Mouse (Mus musculus) hindbrain, embryonic 10.5 days (tissue): Measurements from ENCODE around the gene Amigo1. TPM values are rescaled to one million over a fixed set of nuclear protein-coding genes. Genes with fewer than 3 reads are reported as not detected.

ENCODE experiments used
- DNase-seq: peaks from one replicate; pipeline ENCODE4 v3.0.0-alpha.2; 2017; ENCODE audit warnings: low spot score
- H3K27ac ChIP-seq: fragments of 300-500 bp; sonication (generic); 2 replicates; pipeline ENCODE4 v1.5.1; 2016; ENCODE audit warnings: mild to moderate bottlenecking, moderate library complexity
- H3K27me3 ChIP-seq: fragments of 300-500 bp; sonication (generic); 2 replicates; pipeline ENCODE4 v1.6.1; 2016; ENCODE audit warnings: mild to moderate bottlenecking; ENCODE audit not compliant: poor library complexity, insufficient read depth, severe bottlenecking
- H3K36me3 ChIP-seq: fragments of 300-500 bp; sonication (generic); 2 replicates; pipeline ENCODE4 v1.6.1; 2016; ENCODE audit warnings: mild to moderate bottlenecking, moderate library complexity
- H3K4me1 ChIP-seq: fragments of 300-500 bp; sonication (generic); replicated peaks from 2 replicates; pipeline ENCODE4 v1.6.1; 2016; ENCODE audit warnings: mild to moderate bottlenecking
- H3K4me3 ChIP-seq: fragments of 300-500 bp; sonication (generic); 2 replicates; pipeline ENCODE4 v1.5.1; 2016; ENCODE audit warnings: mild to moderate bottlenecking, moderate library complexity
- H3K9me3 ChIP-seq: fragments of 300-500 bp; sonication (generic); 2 replicates; pipeline ENCODE4 v1.6.1; 2016; ENCODE audit warnings: mild to moderate bottlenecking, moderate library complexity
- WGBS: fragments of 180-500 bp; shearing (Covaris S2); methylation state at CpG from one replicate; pipeline ENCODE4 v1.1.7; 2016; 5-methylcytosine and 5-hydroxymethylcytosine counted together
- polyA plus RNA-seq: library from polyadenylated mRNA; unstranded; fragments of >200 nt; fragmentation: Nextera tagmentation; extraction: Ambion mirVana; gene quantifications from 2 replicates; pipeline ENCODE4 v1.2.1, GENCODE M21; 2016

The Amigo1 gene
- polyA plus RNA-seq, 1 experiment from 2014 or later, result 5.8 TPM

DNA sequence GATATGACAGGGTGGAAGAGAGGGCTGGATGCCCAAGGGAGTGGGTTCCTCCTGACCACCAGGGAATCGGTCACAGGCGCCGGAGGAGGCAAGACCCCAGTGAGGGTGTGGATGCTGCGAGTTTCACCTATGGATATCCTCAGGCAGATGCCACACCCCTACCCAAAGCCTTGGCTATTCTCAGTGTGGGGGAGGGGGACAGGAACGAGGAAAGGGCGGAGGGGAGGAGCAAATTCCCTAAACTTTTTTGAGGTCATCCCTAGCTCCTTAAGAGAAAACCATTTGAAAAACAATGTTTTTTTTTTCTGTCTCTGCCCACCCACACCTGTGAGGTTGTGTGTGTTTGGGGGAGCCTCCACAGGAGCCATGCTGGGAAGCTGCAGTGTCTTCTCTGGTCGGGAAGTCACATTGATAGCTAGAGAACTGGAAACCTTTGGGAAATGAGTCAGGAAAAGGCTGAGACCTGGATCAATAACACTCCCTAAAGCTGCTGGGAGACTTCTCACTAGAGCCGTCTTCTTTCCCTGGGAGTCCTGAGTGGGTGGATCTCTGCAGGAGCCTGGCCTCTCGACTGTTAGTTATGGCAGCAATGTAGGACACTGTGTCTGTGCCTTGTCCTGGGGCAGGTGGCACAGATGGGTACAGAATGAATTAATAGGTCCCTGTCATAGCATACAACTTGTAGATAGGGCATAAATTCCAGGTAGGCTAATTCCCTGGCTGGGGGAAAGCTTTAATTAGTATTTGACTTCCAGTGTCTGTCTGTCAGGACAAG is 2.8 kb downstream of the Amigo1 start:
- H3K27me3 ChIP-seq, result peaks cover 35% of the 10 kb centered on the region
- no peak overlapping the region for H3K27ac ChIP-seq
- 74% methylated on average over 9 of the region's 9 CpGs for WGBS
- H3K4me3 ChIP-seq, result peak overlapping the region; percentile 23; the same call in 1 of the 2 replicates
- H3K4me1 ChIP-seq, result peaks cover 41% of the 10 kb centered on the region
- H3K36me3 ChIP-seq, result peaks cover 12% of the 10 kb centered on the region
- no peak for DNase-seq
- H3K9me3 ChIP-seq, result no peaks in the 10 kb centered on the region

DNA sequence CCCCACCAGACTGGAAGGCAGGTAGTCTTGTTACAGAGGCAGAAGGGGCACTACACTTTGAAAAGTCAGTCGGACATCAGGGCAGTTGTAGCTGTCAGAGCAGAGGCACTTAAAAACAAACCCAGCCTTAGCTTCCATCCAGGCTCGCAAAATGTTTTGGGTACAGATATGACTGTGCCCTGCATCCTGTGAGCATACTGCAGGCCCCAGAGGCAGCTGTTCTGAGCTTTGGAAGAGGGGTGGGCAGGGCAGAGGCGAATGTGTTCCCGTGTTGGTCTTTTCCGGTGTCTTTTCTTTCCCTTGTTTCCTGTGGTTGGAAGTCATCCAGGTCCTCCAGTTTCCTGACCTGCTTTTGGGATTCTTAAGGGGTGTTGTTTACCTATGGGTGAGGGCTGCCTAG is 3.8 kb downstream of the Amigo1 start:
- Histone ChIP-seq H3K36me3 (peaks cover 12% of the 10 kb centered on the region), H3K27me3 (peaks cover 25% of the 10 kb centered on the region), H3K4me3 (no peak overlapping the region), H3K9me3 (no peaks in the 10 kb centered on the region), H3K27ac (peak overlapping the region; percentile 29; the same call in 1 of the 2 replicates), H3K4me1 (peaks cover 43% of the 10 kb centered on the region)
- 78% methylated on average over 5 of the region's 5 CpGs for WGBS
- DNase-seq, result no peak

DNA sequence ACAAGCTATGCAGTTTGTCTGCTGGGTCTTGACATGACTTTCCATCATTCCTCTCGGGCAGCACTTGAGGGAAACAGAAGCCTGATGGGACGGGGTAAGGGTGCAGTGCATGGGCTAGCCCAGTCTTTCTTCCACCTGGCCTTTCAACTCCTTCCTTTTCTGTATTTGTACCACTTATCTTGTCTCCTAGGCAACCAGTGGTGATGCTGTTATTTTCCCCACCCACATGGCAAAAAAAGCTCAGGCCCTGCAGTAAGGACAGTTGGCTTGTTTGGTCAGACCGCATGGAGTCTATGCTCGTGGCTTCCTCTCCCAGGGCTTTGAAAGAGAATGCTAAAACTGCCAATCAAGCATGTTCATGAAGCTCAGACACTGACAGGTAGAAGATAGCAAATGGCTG is 7.6 kb downstream of the Amigo1 start:
- H3K36me3 ChIP-seq, result peaks cover 8% of the 10 kb centered on the region
- no peak for DNase-seq
- H3K27me3 ChIP-seq, result no peaks in the 10 kb centered on the region; the same call in 1 of the 2 replicates
- H3K27ac ChIP-seq, result no peak overlapping the region
- H3K4me1 ChIP-seq, result peaks cover 39% of the 10 kb centered on the region
- no peak overlapping the region for H3K4me3 ChIP-seq
- WGBS, result 82% methylated on average over 4 of the region's 4 CpGs
- H3K9me3 ChIP-seq, result no peaks in the 10 kb centered on the region

DNA sequence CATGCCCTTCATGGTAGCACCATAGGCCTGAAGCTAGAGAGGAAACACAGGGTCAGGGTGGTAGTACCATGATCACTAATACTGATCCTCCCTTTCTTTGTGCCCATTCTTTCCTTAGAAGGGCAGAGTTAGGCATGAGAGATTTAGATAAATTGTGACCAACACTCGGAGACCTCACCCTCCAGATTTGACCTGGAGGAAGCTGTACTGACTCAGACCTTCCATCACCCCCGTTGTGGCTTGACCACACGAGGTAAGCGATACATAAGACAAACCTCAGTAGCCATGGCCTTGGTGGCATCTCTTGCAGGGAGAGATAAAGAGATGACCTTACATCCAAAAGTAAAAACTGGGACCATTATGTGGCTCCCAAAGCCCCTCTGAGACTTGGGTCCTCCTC is 9.2 kb downstream of the Amigo1 start:
- Histone ChIP-seq H3K27ac (no peak overlapping the region), H3K36me3 (peaks cover 16% of the 10 kb centered on the region), H3K4me1 (peaks cover 44% of the 10 kb centered on the region), H3K27me3 (no peaks in the 10 kb centered on the region), H3K4me3 (no peak overlapping the region), H3K9me3 (no peaks in the 10 kb centered on the region)
- DNase-seq, result no peak
- WGBS, result 83% methylated on average over 4 of the region's 4 CpGs

DNA sequence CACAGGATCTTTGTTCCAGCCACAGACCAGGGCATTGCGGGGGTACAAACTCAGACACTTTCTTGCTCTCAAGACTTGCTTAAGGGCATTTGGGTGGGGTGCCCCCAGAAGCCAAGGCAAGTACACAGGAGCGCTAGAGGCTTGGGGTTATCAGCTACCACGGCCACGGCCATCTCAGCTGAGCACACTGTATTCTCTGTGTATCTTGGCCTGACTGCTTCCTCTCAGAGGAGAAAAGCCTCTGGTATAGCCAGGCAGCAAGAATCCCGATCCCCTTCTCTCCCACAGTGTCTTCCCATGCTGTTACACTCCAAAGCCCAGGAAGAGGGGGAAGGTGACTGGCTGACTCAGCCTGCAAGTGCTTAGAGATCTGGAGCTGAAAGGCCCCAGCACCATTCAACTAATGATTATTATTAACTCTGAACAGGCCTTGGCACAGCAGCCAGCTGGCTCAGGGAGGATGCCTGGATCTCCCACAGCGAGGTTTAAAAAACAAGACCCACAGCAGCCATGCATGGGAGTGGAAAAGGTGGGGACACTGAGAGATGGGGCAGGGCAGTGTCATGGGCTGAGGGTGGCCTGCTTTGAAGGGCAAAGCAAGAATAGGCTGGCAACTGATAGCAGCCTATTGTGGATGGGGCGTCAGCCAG is 9.9 kb downstream of the Amigo1 start:
- WGBS, result 82% methylated on average over 7 of the region's 7 CpGs
- H3K27ac ChIP-seq, result peak overlapping the region; percentile 75
- H3K4me1 ChIP-seq, result peaks cover 48% of the 10 kb centered on the region
- H3K36me3 ChIP-seq, result peaks cover 16% of the 10 kb centered on the region
- H3K4me3 ChIP-seq, result no peak overlapping the region
- no peak for DNase-seq
- H3K9me3 ChIP-seq, result no peaks in the 10 kb centered on the region
- H3K27me3 ChIP-seq, result no peaks in the 10 kb centered on the region

DNA sequence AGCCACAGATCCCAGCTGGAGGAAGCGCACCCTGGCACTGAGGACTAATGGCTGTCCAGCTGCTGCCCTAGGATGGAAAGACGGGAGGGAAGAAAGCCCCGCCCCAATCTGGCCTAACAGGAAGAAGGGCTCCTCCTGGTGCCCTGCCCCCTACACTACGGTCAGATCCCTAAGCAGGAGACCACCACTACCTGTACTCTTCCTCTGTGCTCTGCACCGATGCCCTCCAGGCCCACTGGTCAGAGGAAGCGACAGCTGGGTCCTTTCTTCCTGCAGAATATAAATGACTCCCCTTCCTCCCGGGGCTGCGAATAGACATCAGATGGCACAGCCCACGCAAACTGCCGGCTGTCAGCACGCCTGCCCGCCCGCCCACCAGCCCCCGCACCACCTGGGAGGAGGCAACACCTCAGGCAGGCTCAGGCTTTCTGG is 10.9 kb downstream of the Amigo1 start:
- H3K36me3 ChIP-seq, result peaks cover 25% of the 10 kb centered on the region
- peak; percentile 63 for DNase-seq
- H3K27me3 ChIP-seq, result no peaks in the 10 kb centered on the region
- H3K9me3 ChIP-seq, result no peaks in the 10 kb centered on the region
- H3K27ac ChIP-seq, result peak overlapping the region; percentile 75
- H3K4me3 ChIP-seq, result peak overlapping the region; percentile 32
- 25% methylated on average over 14 of the region's 14 CpGs for WGBS
- H3K4me1 ChIP-seq, result peaks cover 56% of the 10 kb centered on the region

DNA sequence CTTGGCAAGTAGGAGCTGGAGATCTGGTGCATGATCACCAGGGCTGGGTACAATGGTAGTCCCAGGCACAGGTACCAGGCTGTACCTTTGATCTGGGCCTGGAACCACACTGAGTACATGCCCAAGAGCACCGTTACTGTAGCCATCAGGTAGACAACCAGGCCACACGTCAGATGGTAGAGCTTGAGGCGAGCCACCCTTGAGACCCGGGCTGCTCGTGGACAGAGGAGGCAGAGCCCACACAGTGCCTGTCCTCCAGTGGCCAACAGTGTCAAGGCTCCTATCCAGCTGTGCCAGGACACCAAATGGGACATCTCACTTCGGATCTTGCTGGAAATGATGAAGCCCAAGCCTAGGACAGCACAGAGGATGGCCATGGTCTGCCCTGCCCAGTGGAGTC is 13.1 kb downstream of the Amigo1 start:
- Histone ChIP-seq H3K4me1 (peaks cover 70% of the 10 kb centered on the region), H3K36me3 (peaks cover 45% of the 10 kb centered on the region), H3K27me3 (no peaks in the 10 kb centered on the region), H3K9me3 (no peaks in the 10 kb centered on the region), H3K4me3 (no peak overlapping the region), H3K27ac (0 out of 2 replicates have a peak overlapping the region, but pooled peaks have one; percentile 93)
- DNase-seq, result no peak
- 93% methylated on average over 6 of the region's 6 CpGs for WGBS

DNA sequence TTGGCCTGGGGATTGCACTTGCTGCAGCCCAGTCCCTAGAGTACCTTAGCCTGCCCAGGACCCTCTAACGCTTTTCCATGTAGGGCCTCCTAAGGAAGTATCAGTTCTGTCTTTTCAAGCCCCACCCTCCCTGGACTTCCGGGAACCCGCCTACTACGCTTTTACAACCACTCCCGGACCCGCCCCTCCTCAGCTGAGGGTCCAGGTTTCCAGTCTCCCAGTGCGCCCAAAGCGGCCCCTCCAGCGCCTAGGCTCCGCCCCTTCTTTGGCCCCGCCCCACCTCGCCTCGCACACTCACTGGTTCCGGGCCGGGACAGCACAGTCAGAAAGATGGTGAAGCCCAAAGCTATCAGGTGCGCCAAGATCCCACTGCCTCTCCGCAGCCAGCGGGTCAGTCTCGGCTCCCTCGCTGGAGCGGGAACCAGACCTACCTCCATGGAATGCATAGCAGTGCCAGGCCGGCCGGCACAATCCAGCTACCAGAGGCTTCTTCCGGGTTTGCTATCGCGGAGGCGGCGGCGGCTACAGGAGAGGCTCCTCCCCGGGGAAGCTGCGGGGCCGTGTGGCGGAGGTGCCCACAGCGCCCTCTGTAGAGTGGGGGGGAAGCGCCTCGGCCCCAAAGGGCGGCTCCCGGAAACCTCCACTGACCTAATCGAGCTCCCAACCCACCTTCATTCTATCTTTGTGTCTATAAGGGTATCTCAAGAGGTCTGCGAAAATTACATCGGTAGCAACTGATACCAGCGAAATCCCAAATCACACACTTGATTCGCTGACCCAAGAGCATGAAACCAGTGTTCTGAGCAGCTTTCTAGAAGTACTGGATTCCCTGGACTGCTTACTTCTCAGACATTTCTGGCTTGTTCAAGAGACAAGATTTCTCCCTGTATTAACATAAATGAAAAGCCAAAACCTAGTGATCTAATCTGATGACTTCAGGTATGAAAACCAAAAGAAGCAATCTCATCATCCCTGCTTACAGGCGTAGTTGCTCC is 14.5 kb downstream of the Amigo1 start, which contains the start of gene Cyb561d1:
TSS of gene Cyb561d1 (minus strand) at position 884 of the 995 bp plus-strand sequence.
- Histone ChIP-seq H3K4me1 (peaks cover 65% of the 10 kb centered on the region), H3K36me3 (peaks cover 59% of the 10 kb centered on the region)
- WGBS, result 3% methylated on average over 44 of the region's 44 CpGs

DNA sequence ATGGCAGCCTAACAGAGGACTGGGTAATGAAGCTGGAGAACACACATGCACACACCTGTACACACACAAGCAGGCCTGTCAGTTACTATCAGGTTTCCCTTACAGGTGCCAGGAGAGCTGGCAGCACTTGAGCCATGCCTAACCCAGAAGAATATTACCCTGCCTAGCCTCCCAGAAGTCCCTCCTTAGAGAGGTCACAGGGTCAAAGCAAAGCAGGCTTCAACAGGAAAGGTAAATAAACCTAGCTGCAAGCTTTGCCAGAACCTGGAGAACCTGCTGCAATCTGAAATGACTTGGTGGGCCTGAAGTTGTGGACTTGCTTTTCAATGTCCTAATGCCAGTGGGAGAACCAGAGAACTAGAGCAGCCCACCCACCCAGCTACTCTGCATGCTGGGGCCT is 16.4 kb downstream of the Amigo1 start:
- Histone ChIP-seq H3K4me3 (no peak overlapping the region), H3K4me1 (peaks cover 46% of the 10 kb centered on the region), H3K9me3 (no peaks in the 10 kb centered on the region), H3K27me3 (no peaks in the 10 kb centered on the region), H3K27ac (no peak overlapping the region), H3K36me3 (peaks cover 78% of the 10 kb centered on the region)
- DNase-seq, result no peak

More for the DNA sequence above, 14.5 kb downstream of the Amigo1 start, which contains the start of gene Cyb561d1:
- DNase-seq, result peak; percentile 94
- no peaks in the 10 kb centered on the region for H3K9me3 ChIP-seq
- no peaks in the 10 kb centered on the region for H3K27me3 ChIP-seq
- peak within 1 kb of the TSS; percentile 93 for H3K27ac ChIP-seq
- H3K4me3 ChIP-seq, result peak within 1 kb of the TSS; percentile 75

DNA sequence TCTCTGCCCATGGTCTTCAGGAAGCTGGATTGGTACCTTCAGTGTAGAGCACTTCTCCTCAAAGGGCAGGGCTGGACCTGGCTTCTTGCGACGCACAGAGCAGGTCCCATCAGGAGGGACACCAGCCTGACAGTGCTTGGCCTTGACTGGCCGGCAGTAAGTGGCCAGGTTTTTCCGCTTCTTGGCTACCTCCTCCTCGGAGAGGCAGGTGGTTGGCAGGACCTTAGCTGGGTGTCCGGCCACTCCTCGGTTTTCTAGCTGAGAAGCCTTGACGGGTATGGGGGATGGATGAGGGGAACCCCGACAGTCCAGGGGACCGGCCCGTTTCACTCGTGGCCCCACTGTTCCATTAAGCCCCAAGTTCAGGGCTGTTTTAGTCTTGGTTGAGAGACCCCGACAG is 17.1 kb downstream of the Amigo1 start:
- no peak for DNase-seq
- WGBS, result 93% methylated on average over 13 of the region's 13 CpGs
- peaks cover 45% of the 10 kb centered on the region for H3K4me1 ChIP-seq
- peaks cover 83% of the 10 kb centered on the region for H3K36me3 ChIP-seq
- H3K4me3 ChIP-seq, result no peak overlapping the region
- no peak overlapping the region for H3K27ac ChIP-seq
- no peaks in the 10 kb centered on the region for H3K9me3 ChIP-seq
- no peaks in the 10 kb centered on the region for H3K27me3 ChIP-seq

DNA sequence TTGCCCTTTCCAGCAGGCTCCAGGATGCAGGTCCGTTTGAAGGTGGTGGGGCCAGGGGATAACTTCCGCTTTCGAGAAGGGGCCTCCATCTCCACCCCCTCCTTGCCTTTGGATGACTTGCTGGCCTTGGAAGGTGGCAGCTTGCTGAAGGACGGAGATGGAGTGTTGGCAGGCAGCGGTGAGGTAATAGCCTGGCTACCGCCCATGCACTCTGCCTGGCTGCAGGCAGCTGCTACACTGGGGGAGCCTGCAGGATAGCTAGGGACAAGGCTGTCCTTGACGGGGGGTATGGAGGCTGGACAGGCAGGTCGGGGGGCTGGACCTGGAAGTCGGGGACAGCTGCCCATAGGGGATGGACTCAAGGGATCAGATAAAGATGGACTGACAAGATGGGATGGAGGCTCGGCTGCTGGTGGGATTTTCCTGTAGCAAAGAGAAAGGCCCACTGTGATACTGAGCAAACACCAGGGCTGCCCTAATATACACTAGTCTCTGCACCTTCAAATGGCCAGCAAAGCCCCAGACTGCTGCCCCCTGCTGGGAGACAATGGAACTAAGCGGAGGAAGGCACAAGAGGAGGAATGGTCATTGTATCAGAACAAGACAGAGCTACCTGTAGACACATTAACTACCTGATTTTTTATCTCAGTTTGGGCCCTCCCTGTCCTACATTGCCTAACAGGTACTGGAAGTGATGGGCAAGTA is 17.6 kb downstream of the Amigo1 start:
- Histone ChIP-seq H3K27me3 (no peaks in the 10 kb centered on the region), H3K27ac (no peak overlapping the region), H3K9me3 (no peaks in the 10 kb centered on the region), H3K4me1 (peaks cover 50% of the 10 kb centered on the region), H3K36me3 (peaks cover 81% of the 10 kb centered on the region), H3K4me3 (no peak overlapping the region)
- WGBS, result 86% methylated on average over 11 of the region's 11 CpGs
- DNase-seq, result peak; percentile 81

DNA sequence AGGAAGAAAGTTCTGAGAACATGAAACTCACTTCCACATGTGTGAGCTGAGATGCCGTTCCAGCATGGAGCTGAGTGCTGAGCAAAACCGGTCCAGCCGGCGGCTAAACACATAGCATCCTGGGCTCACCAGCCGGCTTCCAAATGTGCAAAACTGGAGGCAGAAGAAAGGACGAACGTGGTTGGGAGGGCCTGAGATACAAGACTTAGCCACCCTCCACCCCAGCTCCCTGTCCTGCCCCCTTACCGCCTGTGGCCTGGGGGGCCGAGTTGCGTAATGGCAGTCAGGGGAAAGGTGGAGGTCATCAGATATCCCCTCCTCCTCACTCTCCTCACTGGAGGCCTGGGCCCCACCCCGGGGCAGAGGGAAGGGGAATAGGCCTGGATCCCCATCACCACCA is 18.3 kb downstream of the Amigo1 start:
- Histone ChIP-seq H3K27ac (no peak overlapping the region), H3K27me3 (no peaks in the 10 kb centered on the region), H3K4me1 (peaks cover 53% of the 10 kb centered on the region), H3K9me3 (no peaks in the 10 kb centered on the region), H3K36me3 (peaks cover 74% of the 10 kb centered on the region), H3K4me3 (no peak overlapping the region)
- no peak for DNase-seq
- 90% methylated on average over 11 of the region's 11 CpGs for WGBS
